Mouse (Mus musculus) inflammation-experienced regulatory T-cells, adult 6 months (primary cell): ENCODE measurements at regions not wholly inside any gene's neighbourhood (a gene's known extent, or its start where the extent isn't known, plus 50 kb on each side); places are given as distances from the start of the nearest gene placed in this dataset.

Source experiments
- ATAC-seq: one replicate; pipeline ENCODE4 v1.8.0; 2017

GRCm38 (mm10) chr1:128951436-128951835, 321.7 kb upstream of the Thsd7b start:
- ATAC-seq: no peak

- no peak for ATAC-seq
These were observed 322.6 kb upstream of the Thsd7b start for GRCm38 (mm10) chr1:128950512-128950911.

GRCm38 (mm10) chr1:128914811-128915210, 322.7 kb upstream of the Cxcr4 start:
- ATAC-seq: no peak

GRCm38 (mm10) chr1:128912532-128912931, 320.4 kb upstream of the Cxcr4 start:
- ATAC-seq: no peak

- no peak for ATAC-seq
These were observed 315.5 kb upstream of the Cxcr4 start for GRCm38 (mm10) chr1:128907566-128907965.

- ATAC-seq: no peak
These were observed 305.9 kb upstream of the Cxcr4 start for GRCm38 (mm10) chr1:128898025-128898424.

- ATAC-seq: no peak
These were observed 302.5 kb upstream of the Cxcr4 start for GRCm38 (mm10) chr1:128894546-128894945.

- ATAC-seq: no peak
These were observed 286.2 kb upstream of the Cxcr4 start for GRCm38 (mm10) chr1:128878291-128878690.

GRCm38 (mm10) chr1:128875289-128875688, 283.2 kb upstream of the Cxcr4 start:
- no peak for ATAC-seq

GRCm38 (mm10) chr1:128874190-128874589, 282.1 kb upstream of the Cxcr4 start:
- ATAC-seq: no peak

- ATAC-seq: no peak
These were observed 276.7 kb upstream of the Cxcr4 start for GRCm38 (mm10) chr1:128868761-128869160.

GRCm38 (mm10) chr1:128860537-128860936, 268.4 kb upstream of the Cxcr4 start:
- no peak for ATAC-seq

GRCm38 (mm10) chr1:128860094-128860493, 268.0 kb upstream of the Cxcr4 start:
- no peak for ATAC-seq

GRCm38 (mm10) chr1:128858661-128859060, 266.6 kb upstream of the Cxcr4 start:
- ATAC-seq: no peak

- ATAC-seq: no peak
These were observed 264.8 kb upstream of the Cxcr4 start for GRCm38 (mm10) chr1:128856933-128857332.

- no peak for ATAC-seq
These were observed 262.6 kb upstream of the Cxcr4 start for GRCm38 (mm10) chr1:128854649-128855048.

- ATAC-seq: no peak
These were observed 261.2 kb upstream of the Cxcr4 start for GRCm38 (mm10) chr1:128853286-128853685.

GRCm38 (mm10) chr1:128837361-128837760, 245.3 kb upstream of the Cxcr4 start:
- ATAC-seq: no peak

GRCm38 (mm10) chr1:128835510-128835909, 243.4 kb upstream of the Cxcr4 start:
- no peak for ATAC-seq

- ATAC-seq: no peak
These were observed 241.1 kb upstream of the Cxcr4 start for GRCm38 (mm10) chr1:128833096-128833715.

- peak; percentile 84 for ATAC-seq
These were observed 240.2 kb upstream of the Cxcr4 start for GRCm38 (mm10) chr1:128832201-128832883.

GRCm38 (mm10) chr1:128830671-128831240, 238.7 kb upstream of the Cxcr4 start:
- ATAC-seq: peak; percentile 19

- no peak for ATAC-seq
These were observed 237.4 kb upstream of the Cxcr4 start for GRCm38 (mm10) chr1:128829536-128829935.

- ATAC-seq: no peak
These were observed 234.3 kb upstream of the Cxcr4 start for GRCm38 (mm10) chr1:128826419-128826818.
